Mouse (Mus musculus): ENCODE data around the gene Kif16b. TPM values are rescaled to one million over a fixed set of nuclear protein-coding genes. Genes with fewer than 3 reads are reported as not detected.

Gene Kif16b
- total RNA-seq, 1 experiment: 10.5 TPM

DNA sequence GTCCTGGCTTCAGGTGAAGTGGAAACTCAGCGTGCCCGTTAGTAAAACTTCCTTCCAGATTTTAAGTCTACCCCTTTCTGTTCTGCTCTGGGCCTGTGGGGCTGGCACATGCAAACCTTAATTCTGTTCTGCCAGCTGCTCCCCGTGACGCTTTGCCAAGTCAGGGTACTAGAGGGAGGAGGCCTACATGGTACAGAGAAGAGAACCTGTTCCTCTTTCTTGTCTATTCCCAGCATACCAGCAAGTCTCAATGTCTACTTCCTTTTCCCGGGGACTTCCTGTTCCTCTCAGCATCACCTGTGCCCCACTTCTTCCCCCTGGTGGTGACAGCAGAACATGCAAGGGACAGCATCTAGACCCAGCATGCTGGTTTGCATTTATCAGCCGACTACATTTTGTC is 290.2 kb downstream of the Kif16b start:
- peak; percentile 28 for DNase-seq (ENCODE audit: low read depth, low spot score)
- Histone ChIP-seq H3K36me3 (ENCODE audit: control insufficient read depth, insufficient read depth, low read length, poor library complexity, severe bottlenecking) (no peaks in the 10 kb centered on the region), H3K9me3 (ENCODE audit: control insufficient read depth, insufficient read depth, low read depth, low read length) (no peaks in the 10 kb centered on the region), H3K27ac (ENCODE audit: insufficient read depth, low read depth, low read length, poor library complexity, severe bottlenecking) (no peak overlapping the region), H3K4me3 (ENCODE audit: insufficient read depth in 1 of 2, low read depth in 1 of 2, low read length in 2 of 2, poor library complexity in 1 of 2, severe bottlenecking in 1 of 2) (no peak overlapping the region), H3K9ac (ENCODE audit: insufficient read depth, low read depth, low read length, poor library complexity, severe bottlenecking) (no peak overlapping the region), H3K4me1 (ENCODE audit: control insufficient read depth in 2 of 2, insufficient read depth in 2 of 2, low read length in 2 of 2, poor library complexity in 1 of 2) (no peaks in the 10 kb centered on the region; a peak in 1 of 4 replicates)
- in situ Hi-C loops (cut with MboI; ENCODE audit: low sequenced_read_pairs in 2 of 2, unreplicated experiment in 2 of 2): no loop called here
- TF ChIP-seq CHD2 (IDR thresholded peaks at IDR 0.05; ENCODE audit: low read depth, low read length) (no peak), HCFC1 (IDR thresholded peaks at IDR 0.05; ENCODE audit: borderline replicate concordance, insufficient read depth, low read length) (no peak), ZNF384 (IDR thresholded peaks at IDR 0.05; ENCODE audit: low read depth, low read length) (no peak), MAFK (IDR thresholded peaks at IDR 0.05; ENCODE audit: insufficient read depth, low read depth, low read length) (no peak), ZC3H11A (IDR thresholded peaks at IDR 0.05; ENCODE audit: borderline replicate concordance, low read depth, low read length) (no peak)

DNA sequence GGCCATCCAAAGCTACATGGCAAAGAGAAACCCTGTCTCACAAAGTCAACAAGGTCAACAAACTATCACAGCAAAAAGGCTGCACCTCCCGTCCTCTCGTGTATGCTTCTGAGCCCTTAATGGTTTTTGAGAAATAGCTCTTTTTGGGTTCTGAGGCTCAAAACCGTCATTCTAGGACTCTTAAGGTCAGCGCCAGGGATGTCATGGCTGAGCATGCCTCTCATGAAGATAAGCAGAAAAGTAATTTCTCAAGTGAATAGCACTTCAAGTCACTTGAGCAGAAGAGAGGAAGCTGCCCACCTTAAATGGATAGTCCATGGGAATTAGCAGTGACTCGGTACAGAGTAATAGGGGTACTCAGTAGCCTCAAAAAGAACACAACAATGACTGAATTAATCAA is 291.1 kb downstream of the Kif16b start:
- no peaks in the 10 kb centered on the region for H3K9me3 ChIP-seq (ENCODE audit: control insufficient read depth, insufficient read depth, low read depth, low read length)
- peaks cover 0 to 2% of the 10 kb centered on the region in 2 experiments; a peak in 1 of 4 replicates for H3K4me1 ChIP-seq (ENCODE audit: control insufficient read depth in 2 of 2, insufficient read depth in 2 of 2, low read length in 2 of 2, poor library complexity in 1 of 2)
- TF ChIP-seq ZNF384 (IDR thresholded peaks at IDR 0.05; ENCODE audit: low read depth, low read length) (no peak), MAFK (IDR thresholded peaks at IDR 0.05; ENCODE audit: insufficient read depth, low read depth, low read length) (no peak)
- H3K4me3 ChIP-seq (ENCODE audit: insufficient read depth in 1 of 2, low read depth in 1 of 2, low read length in 2 of 2, poor library complexity in 1 of 2, severe bottlenecking in 1 of 2): no peak overlapping the region
- no peak overlapping the region for H3K9ac ChIP-seq (ENCODE audit: insufficient read depth, low read depth, low read length, poor library complexity, severe bottlenecking)
- in situ Hi-C loops (cut with MboI; ENCODE audit: low sequenced_read_pairs in 2 of 2, unreplicated experiment in 2 of 2): no loop called here
- no peaks in the 10 kb centered on the region for H3K36me3 ChIP-seq (ENCODE audit: control insufficient read depth, insufficient read depth, low read length, poor library complexity, severe bottlenecking)
- no peak for DNase-seq (ENCODE audit: low read depth, low spot score)
- H3K27ac ChIP-seq (ENCODE audit: insufficient read depth, low read depth, low read length, poor library complexity, severe bottlenecking): no peak overlapping the region

DNA sequence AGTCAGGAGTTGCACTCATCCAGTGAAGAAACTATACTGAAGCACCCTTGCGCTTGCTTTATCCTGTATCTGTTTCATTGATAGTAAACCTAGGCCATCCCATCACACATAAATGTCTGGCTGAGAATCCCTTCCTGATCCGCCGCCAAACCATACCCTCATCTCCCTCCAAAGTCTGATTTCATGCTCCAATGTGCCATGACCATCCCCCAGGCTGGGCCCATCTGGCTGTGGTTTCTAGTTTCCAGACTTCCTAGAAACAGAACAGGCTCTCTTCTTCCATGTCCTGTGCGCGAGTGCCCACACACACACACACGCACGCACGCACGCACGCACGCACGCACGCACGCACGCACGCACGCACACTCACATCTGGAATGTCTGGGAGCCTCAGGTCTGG is 292.6 kb downstream of the Kif16b start:
- H3K9ac ChIP-seq (ENCODE audit: insufficient read depth, low read depth, low read length, poor library complexity, severe bottlenecking): no peak overlapping the region
- H3K36me3 ChIP-seq (ENCODE audit: control insufficient read depth, insufficient read depth, low read length, poor library complexity, severe bottlenecking): no peaks in the 10 kb centered on the region
- in situ Hi-C loops (cut with MboI; ENCODE audit: low sequenced_read_pairs in 2 of 2, unreplicated experiment in 2 of 2): no loop called here
- H3K4me1 ChIP-seq (ENCODE audit: control insufficient read depth in 2 of 2, insufficient read depth in 2 of 2, low read length in 2 of 2, poor library complexity in 1 of 2): peaks cover 0 to 2% of the 10 kb centered on the region in 2 experiments; a peak in 1 of 4 replicates
- H3K9me3 ChIP-seq (ENCODE audit: control insufficient read depth, insufficient read depth, low read depth, low read length): no peaks in the 10 kb centered on the region
- TF ChIP-seq ZC3H11A (IDR thresholded peaks at IDR 0.05; ENCODE audit: borderline replicate concordance, low read depth, low read length) (no peak), HCFC1 (IDR thresholded peaks at IDR 0.05; ENCODE audit: borderline replicate concordance, insufficient read depth, low read length) (no peak), CHD2 (IDR thresholded peaks at IDR 0.05; ENCODE audit: low read depth, low read length) (no peak), ZNF384 (IDR thresholded peaks at IDR 0.05; ENCODE audit: low read depth, low read length) (no peak)
- no peak overlapping the region for H3K27ac ChIP-seq (ENCODE audit: insufficient read depth, low read depth, low read length, poor library complexity, severe bottlenecking)
- no peak overlapping the region for H3K4me3 ChIP-seq (ENCODE audit: insufficient read depth in 1 of 2, low read depth in 1 of 2, low read length in 2 of 2, poor library complexity in 1 of 2, severe bottlenecking in 1 of 2)
- DNase-seq (ENCODE audit: low read depth, low spot score): no peak

DNA sequence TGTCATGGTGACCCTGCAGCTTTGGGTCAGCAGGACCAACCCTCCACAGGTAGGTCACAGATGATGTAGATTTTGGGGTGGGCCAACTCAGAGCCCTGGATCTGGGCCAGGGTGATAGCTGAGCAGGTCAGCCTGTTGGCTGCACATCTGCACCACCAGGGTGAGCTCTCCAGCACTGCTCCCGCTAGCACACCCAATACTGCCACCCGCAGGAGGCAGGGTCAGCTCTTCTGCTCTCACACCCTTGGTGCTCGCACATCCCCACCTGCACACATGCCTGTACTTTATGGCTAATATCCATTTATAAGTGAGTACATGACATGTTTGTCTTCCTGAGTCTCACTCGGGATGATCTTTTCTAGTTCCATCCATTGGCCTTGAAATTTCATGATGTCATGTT is 296.6 kb downstream of the Kif16b start:
- no peak overlapping the region for H3K9ac ChIP-seq (ENCODE audit: insufficient read depth, low read depth, low read length, poor library complexity, severe bottlenecking)
- no peak overlapping the region for H3K27ac ChIP-seq (ENCODE audit: insufficient read depth, low read depth, low read length, poor library complexity, severe bottlenecking)
- TF ChIP-seq ZC3H11A (IDR thresholded peaks at IDR 0.05; ENCODE audit: borderline replicate concordance, low read depth, low read length) (peak; percentile 31; the same call in 1 of the 2 replicates), ZNF384 (IDR thresholded peaks at IDR 0.05; ENCODE audit: low read depth, low read length) (no peak), CHD2 (IDR thresholded peaks at IDR 0.05; ENCODE audit: low read depth, low read length) (no peak)
- H3K4me3 ChIP-seq (ENCODE audit: insufficient read depth in 1 of 2, low read depth in 1 of 2, low read length in 2 of 2, poor library complexity in 1 of 2, severe bottlenecking in 1 of 2): no peak overlapping the region
- H3K9me3 ChIP-seq (ENCODE audit: control insufficient read depth, insufficient read depth, low read depth, low read length): no peaks in the 10 kb centered on the region
- peaks cover 0 to 2% of the 10 kb centered on the region in 2 experiments; a peak in 1 of 4 replicates for H3K4me1 ChIP-seq (ENCODE audit: control insufficient read depth in 2 of 2, insufficient read depth in 2 of 2, low read length in 2 of 2, poor library complexity in 1 of 2)
- H3K36me3 ChIP-seq (ENCODE audit: control insufficient read depth, insufficient read depth, low read length, poor library complexity, severe bottlenecking): no peaks in the 10 kb centered on the region
- no peak for DNase-seq (ENCODE audit: low read depth, low spot score)
- in situ Hi-C loops (cut with MboI; ENCODE audit: low sequenced_read_pairs in 2 of 2, unreplicated experiment in 2 of 2): no loop called here

DNA sequence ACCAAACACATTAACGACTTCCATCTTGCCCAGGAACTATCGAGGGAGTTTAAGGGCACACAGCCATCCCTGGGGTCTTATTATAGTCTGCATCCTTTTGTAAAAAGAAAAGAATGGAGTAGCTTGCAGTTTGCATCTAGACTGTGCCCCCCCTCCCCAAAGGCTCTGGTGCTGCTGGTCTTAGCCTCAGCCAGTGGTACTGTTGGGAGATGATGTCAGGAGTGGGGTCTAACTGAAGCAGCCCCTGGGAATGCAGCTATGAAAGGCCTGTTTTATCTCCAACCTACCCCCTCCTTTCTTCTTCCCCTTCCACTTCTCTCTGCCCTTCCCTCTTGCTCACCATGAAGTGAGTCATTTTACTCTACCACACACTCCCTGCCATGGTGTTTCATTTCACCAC is 298.1 kb downstream of the Kif16b start:
- TF ChIP-seq HCFC1 (IDR thresholded peaks at IDR 0.05; ENCODE audit: borderline replicate concordance, insufficient read depth, low read length) (no peak), CHD2 (IDR thresholded peaks at IDR 0.05; ENCODE audit: low read depth, low read length) (no peak), MAFK (IDR thresholded peaks at IDR 0.05; ENCODE audit: insufficient read depth, low read depth, low read length) (no peak), ZC3H11A (IDR thresholded peaks at IDR 0.05; ENCODE audit: borderline replicate concordance, low read depth, low read length) (no peak), ZNF384 (IDR thresholded peaks at IDR 0.05; ENCODE audit: low read depth, low read length) (no peak)
- H3K36me3 ChIP-seq (ENCODE audit: control insufficient read depth, insufficient read depth, low read length, poor library complexity, severe bottlenecking): no peaks in the 10 kb centered on the region
- no peaks in the 10 kb centered on the region for H3K9me3 ChIP-seq (ENCODE audit: control insufficient read depth, insufficient read depth, low read depth, low read length)
- H3K9ac ChIP-seq (ENCODE audit: insufficient read depth, low read depth, low read length, poor library complexity, severe bottlenecking): no peak overlapping the region
- DNase-seq (ENCODE audit: low read depth, low spot score): no peak
- in situ Hi-C loops (cut with MboI; ENCODE audit: low sequenced_read_pairs in 2 of 2, unreplicated experiment in 2 of 2): no loop called here
- no peak overlapping the region for H3K4me3 ChIP-seq (ENCODE audit: insufficient read depth in 1 of 2, low read depth in 1 of 2, low read length in 2 of 2, poor library complexity in 1 of 2, severe bottlenecking in 1 of 2)
- H3K4me1 ChIP-seq (ENCODE audit: control insufficient read depth in 2 of 2, insufficient read depth in 2 of 2, low read length in 2 of 2, poor library complexity in 1 of 2): peaks cover 0 to 2% of the 10 kb centered on the region in 2 experiments; a peak in 1 of 4 replicates
- H3K27ac ChIP-seq (ENCODE audit: insufficient read depth, low read depth, low read length, poor library complexity, severe bottlenecking): no peak overlapping the region
